Comparison of ENCODE assay signal across 23 mouse cellular contexts in the genomic region with DNA sequence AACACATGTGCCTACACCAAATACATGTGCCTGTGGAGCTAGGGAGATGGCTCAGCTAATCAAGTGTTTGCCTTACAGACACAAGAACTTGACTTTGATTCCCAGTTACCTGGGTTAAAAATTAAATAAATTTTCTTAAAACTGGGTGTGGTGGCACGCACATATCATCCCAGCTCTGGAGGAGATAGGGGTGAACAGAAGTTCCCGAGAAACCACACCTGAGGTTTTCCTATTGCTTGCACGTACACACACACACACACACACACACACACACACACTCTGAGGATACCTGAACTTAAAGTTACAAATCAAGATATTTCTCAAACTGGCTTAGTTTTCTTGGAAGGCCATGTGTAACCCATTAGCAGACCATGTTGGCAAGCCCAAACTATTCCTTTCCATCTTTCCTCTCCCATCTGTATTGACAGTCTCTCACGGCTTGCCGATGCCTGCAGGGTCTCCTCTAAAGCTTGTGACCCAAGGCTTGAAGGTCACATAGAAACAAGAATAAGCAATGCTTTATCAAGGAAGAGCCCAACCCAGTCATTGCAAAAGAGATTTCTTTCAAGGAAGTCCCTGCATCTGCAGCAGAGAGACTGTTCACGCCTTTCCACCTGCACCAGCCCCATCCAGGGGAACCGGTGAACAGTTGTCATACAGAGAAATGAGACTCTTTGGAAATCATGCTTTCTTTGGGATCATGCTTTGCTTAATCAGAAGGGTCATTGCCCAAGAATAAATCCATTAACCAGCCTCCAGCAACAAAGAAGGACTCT.
DNase-seq lines count a peak whose midpoint lies in the region; ATAC-seq and TF ChIP-seq lines count a peak whose summit lies in the region.
"Had no signal": no experiment of that assay in that cellular context is flagged by ENCODE, and none has a peak within 500 bp of the region (broad histone marks: within the 10 kb centered on the region; RNA-seq: fewer than 3 reads in every experiment).

No protein-coding gene starts in this region.

- no peak overlapping the region for H3K9ac ChIP-seq in liver, adult 2 months (ENCODE audit: low read depth, low read length)
- no peak overlapping the region for H3K9ac ChIP-seq in liver, embryonic 12.5 days
- H3K9ac ChIP-seq in intestine, embryonic 16.5 days (ENCODE audit: low read depth, low read length) = no peak overlapping the region
- no peak overlapping the region for H3K9ac ChIP-seq in stomach, postnatal 0 days (ENCODE audit: low read length)
- no peak overlapping the region for H3K9ac ChIP-seq in hindbrain, embryonic 13.5 days
- H3K9ac ChIP-seq in forebrain, embryonic 13.5 days = no peak overlapping the region
- H3K9ac ChIP-seq: embryonic facial prominence, embryonic 13.5 days; embryonic facial prominence, embryonic 15.5 days had no signal

- TF ChIP-seq POLR2A in liver, adult 2 months (IDR thresholded peaks at IDR 0.05; ENCODE audit: extremely low read depth, insufficient read depth, low read length) = no peak

- DNase-seq in liver, adult 2 months (ENCODE audit: extremely low read depth, low read depth, low spot score) = peak; percentile 15
- peak; percentile 47 for DNase-seq in gonadal fat pad, adult 2 months (ENCODE audit: low read depth)
- DNase-seq in stomach, postnatal 0 days (ENCODE audit: low spot score) = no peak
- DNase-seq in layer of hippocampus, adult 2 months (ENCODE audit: low spot score in 2 of 2) = no peak
- DNase-seq: adrenal gland, adult 2 months; adrenal gland, postnatal 10 days; adrenal gland, postnatal 25 days; cerebellum, adult 11 months; cerebellum, adult 18-20 months; cerebellum, adult 8-10 months; cerebellum, adult 9-11 months; cerebellum, postnatal 14 days; cerebellum, postnatal 36 days; embryo, embryonic 11 days had no signal

- WGBS in liver, adult 2 months = 80% methylated on average over 7 of the region's 7 CpGs
- 69% methylated on average over 7 of the region's 7 CpGs for WGBS in liver, embryonic 12.5 days (ENCODE audit: insufficient replicate concordance)
- WGBS in intestine, embryonic 16.5 days = 63% methylated on average over 7 of the region's 7 CpGs
- WGBS in stomach, postnatal 0 days = 61% methylated on average over 7 of the region's 7 CpGs
- 90% methylated on average over 7 of the region's 7 CpGs for WGBS in hindbrain, embryonic 13.5 days
- WGBS in forebrain, embryonic 13.5 days = 88% methylated on average over 7 of the region's 7 CpGs

- no peak for ATAC-seq in liver, embryonic 12.5 days
- peak; percentile 74 for ATAC-seq in intestine, embryonic 16.5 days
- ATAC-seq in stomach, postnatal 0 days (ENCODE audit: low FRiP score, low TSS enrichment) = no peak; the same call in 1 of the 2 replicates
- no peak for ATAC-seq in hindbrain, embryonic 13.5 days (ENCODE audit: low FRiP score)
- no peak for ATAC-seq in forebrain, embryonic 13.5 days
- ATAC-seq: forebrain, embryonic 14.5 days; forebrain, embryonic 16.5 days had no signal

- peak; percentile 55 for TF ChIP-seq EP300 in stomach, postnatal 0 days (optimal IDR thresholded peaks at IDR 0.05)

- H3K79me2 ChIP-seq in liver, adult 2 months (ENCODE audit: control insufficient read depth, insufficient read depth, low read length) = no peaks in the 10 kb centered on the region

- no peaks in the 10 kb centered on the region for H3K9me3 ChIP-seq in liver, embryonic 12.5 days (replicated peaks)
- no peaks in the 10 kb centered on the region for H3K9me3 ChIP-seq in intestine, embryonic 16.5 days (ENCODE audit: control insufficient read depth, low read length)
- H3K9me3 ChIP-seq in stomach, postnatal 0 days (ENCODE audit: control insufficient read depth, low read length) = no peaks in the 10 kb centered on the region
- H3K9me3 ChIP-seq in hindbrain, embryonic 13.5 days = no peaks in the 10 kb centered on the region
- H3K9me3 ChIP-seq in forebrain, embryonic 13.5 days (replicated peaks) = no peaks in the 10 kb centered on the region
- H3K9me3 ChIP-seq: embryonic facial prominence, embryonic 13.5 days; embryonic facial prominence, embryonic 15.5 days had no signal

- 0 out of 2 replicates have a peak, but pooled peaks cover 5% of the 10 kb centered on the region for H3K27me3 ChIP-seq in liver, adult 2 months (ENCODE audit: control insufficient read depth, insufficient read depth, low read length)
- H3K27me3 ChIP-seq in liver, embryonic 12.5 days (replicated peaks) = no peaks in the 10 kb centered on the region
- H3K27me3 ChIP-seq in intestine, embryonic 16.5 days (replicated peaks; ENCODE audit: control insufficient read depth, insufficient read depth, low read length) = no peaks in the 10 kb centered on the region
- H3K27me3 ChIP-seq in stomach, postnatal 0 days (ENCODE audit: control insufficient read depth, insufficient read depth, low read length) = no peaks in the 10 kb centered on the region
- no peaks in the 10 kb centered on the region for H3K27me3 ChIP-seq in hindbrain, embryonic 13.5 days
- no peaks in the 10 kb centered on the region for H3K27me3 ChIP-seq in forebrain, embryonic 13.5 days
- H3K27me3 ChIP-seq: embryonic facial prominence, embryonic 13.5 days; embryonic facial prominence, embryonic 15.5 days had no signal

- H3K27ac ChIP-seq in liver, adult 2 months (replicated peaks; ENCODE audit: insufficient read depth, low read depth, low read length) = no peak overlapping the region
- H3K27ac ChIP-seq in liver, embryonic 12.5 days = no peak overlapping the region
- peak overlapping the region; percentile 60 for H3K27ac ChIP-seq in intestine, embryonic 16.5 days (ENCODE audit: low read length)
- no peak overlapping the region for H3K27ac ChIP-seq in stomach, postnatal 0 days (replicated peaks)
- no peak overlapping the region for H3K27ac ChIP-seq in hindbrain, embryonic 13.5 days
- H3K27ac ChIP-seq in forebrain, embryonic 13.5 days = no peak overlapping the region
- no peak overlapping the region for H3K27ac ChIP-seq in layer of hippocampus, adult 2 months
- H3K27ac ChIP-seq: embryonic facial prominence, embryonic 13.5 days; embryonic facial prominence, embryonic 15.5 days had no signal

- no peaks in the 10 kb centered on the region for H3K36me3 ChIP-seq in liver, adult 2 months (ENCODE audit: control insufficient read depth, insufficient read depth, low read length)
- no peaks in the 10 kb centered on the region for H3K36me3 ChIP-seq in liver, embryonic 12.5 days
- H3K36me3 ChIP-seq in intestine, embryonic 16.5 days (ENCODE audit: control insufficient read depth, insufficient read depth, low read length) = no peaks in the 10 kb centered on the region
- H3K36me3 ChIP-seq in stomach, postnatal 0 days (ENCODE audit: control insufficient read depth, insufficient read depth, low read length) = no peaks in the 10 kb centered on the region
- H3K36me3 ChIP-seq in hindbrain, embryonic 13.5 days = no peaks in the 10 kb centered on the region
- no peaks in the 10 kb centered on the region for H3K36me3 ChIP-seq in forebrain, embryonic 13.5 days (ENCODE audit: poor library complexity, severe bottlenecking)
- H3K36me3 ChIP-seq: embryonic facial prominence, embryonic 13.5 days; embryonic facial prominence, embryonic 15.5 days had no signal

- no peak for TF ChIP-seq CTCF in liver, adult 2 months (IDR thresholded peaks at IDR 0.05; ENCODE audit: low read depth, low read length)
- TF ChIP-seq CTCF in stomach, postnatal 0 days (IDR thresholded peaks at IDR 0.05; ENCODE audit: low read depth) = no peak
- TF ChIP-seq CTCF in layer of hippocampus, adult 2 months (conservative IDR thresholded peaks at IDR 0.05) = no peak

- no peak overlapping the region for H3K4me2 ChIP-seq in liver, embryonic 12.5 days
- H3K4me2 ChIP-seq in intestine, embryonic 16.5 days (ENCODE audit: low read depth, low read length) = no peak overlapping the region
- no peak overlapping the region for H3K4me2 ChIP-seq in stomach, postnatal 0 days (replicated peaks; ENCODE audit: low read depth)
- no peak overlapping the region for H3K4me2 ChIP-seq in hindbrain, embryonic 13.5 days
- no peak overlapping the region for H3K4me2 ChIP-seq in forebrain, embryonic 13.5 days
- H3K4me2 ChIP-seq: embryonic facial prominence, embryonic 13.5 days; embryonic facial prominence, embryonic 15.5 days had no signal

- no peaks in the 10 kb centered on the region for H3K4me1 ChIP-seq in liver, adult 2 months (ENCODE audit: control insufficient read depth, insufficient read depth, low read length)
- H3K4me1 ChIP-seq in liver, embryonic 12.5 days = peaks cover 14% of the 10 kb centered on the region
- H3K4me1 ChIP-seq in intestine, embryonic 16.5 days (ENCODE audit: control insufficient read depth, insufficient read depth, low read length) = no peaks in the 10 kb centered on the region
- no peaks in the 10 kb centered on the region for H3K4me1 ChIP-seq in stomach, postnatal 0 days (replicated peaks; ENCODE audit: control insufficient read depth, insufficient read depth)
- H3K4me1 ChIP-seq in hindbrain, embryonic 13.5 days (replicated peaks) = no peaks in the 10 kb centered on the region
- H3K4me1 ChIP-seq in forebrain, embryonic 13.5 days = no peaks in the 10 kb centered on the region
- H3K4me1 ChIP-seq: embryonic facial prominence, embryonic 15.5 days had no signal

- no peak overlapping the region for H3K4me3 ChIP-seq in liver, adult 2 months (ENCODE audit: insufficient read depth, low read depth, low read length)
- H3K4me3 ChIP-seq in liver, embryonic 12.5 days = no peak overlapping the region
- H3K4me3 ChIP-seq in intestine, embryonic 16.5 days (ENCODE audit: low read length) = no peak overlapping the region
- no peak overlapping the region for H3K4me3 ChIP-seq in stomach, postnatal 0 days (ENCODE audit: low read depth, low read length)
- H3K4me3 ChIP-seq in hindbrain, embryonic 13.5 days = no peak overlapping the region
- H3K4me3 ChIP-seq in forebrain, embryonic 13.5 days = no peak overlapping the region
- no peak overlapping the region for H3K4me3 ChIP-seq in layer of hippocampus, adult 2 months
- H3K4me3 ChIP-seq: embryonic facial prominence, embryonic 13.5 days; embryonic facial prominence, embryonic 15.5 days; erythroblast, embryonic 14.5 days had no signal

Comparison
In these comparisons a context has a peak if more than half of its experiments do, and no peak if none do; other contexts are left out.
1. DNase-seq: peak in liver, adult 2 months (single experiment) and gonadal fat pad, adult 2 months (single experiment); none in stomach, postnatal 0 days (single experiment) and layer of hippocampus, adult 2 months (0 of 2).